Mouse (Mus musculus): ENCODE results near the gene Abhd14a. TPM values are rescaled to one million over a fixed set of nuclear protein-coding genes. Genes with fewer than 3 reads are reported as not detected.

The Abhd14a gene
- polyA plus RNA-seq, 1 experiment: 34.4 TPM

DNA sequence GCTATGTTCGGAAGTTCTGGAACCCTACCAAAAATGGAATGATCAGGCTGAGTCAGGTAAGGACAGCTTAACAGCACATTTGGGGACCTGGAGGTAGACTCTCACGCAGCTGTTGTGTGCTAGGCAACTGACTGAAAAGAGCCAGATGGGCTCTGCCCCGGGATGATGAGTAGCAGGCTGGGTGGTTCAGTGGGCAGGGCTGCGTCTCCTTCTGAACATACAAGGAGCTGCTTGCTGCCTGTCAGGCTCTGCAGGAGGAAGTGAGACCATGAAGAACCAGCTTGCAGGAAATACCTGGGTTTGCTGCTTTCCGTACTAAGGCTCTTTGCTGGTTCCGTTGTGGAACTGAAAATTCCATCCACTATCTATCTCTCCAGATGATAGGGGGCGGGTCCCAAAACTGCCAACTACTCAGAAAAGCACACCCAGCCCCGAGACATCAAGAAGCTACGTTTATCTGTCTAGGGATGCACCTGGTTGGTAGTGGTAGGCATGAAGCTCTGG lies 36.3 kb downstream of the Abhd14a start:
- TF ChIP-seq POLR2A (IDR thresholded peaks at IDR 0.05; ENCODE audit: borderline replicate concordance, extremely low read depth, low read depth, low read length) (no peak), CTCF (IDR thresholded peaks at IDR 0.05; ENCODE audit: insufficient read depth, low read length) (no peak)
- Histone ChIP-seq H3K4me3 (replicated peaks; ENCODE audit: extremely low read depth, low read depth, low read length) (no peak overlapping the region), H3K4me1 (ENCODE audit: control insufficient read depth, insufficient read depth, low read length) (no peaks in the 10 kb centered on the region)
- WGBS: 44% methylated on average over 9 of the region's 9 CpGs
- no peak for DNase-seq

DNA sequence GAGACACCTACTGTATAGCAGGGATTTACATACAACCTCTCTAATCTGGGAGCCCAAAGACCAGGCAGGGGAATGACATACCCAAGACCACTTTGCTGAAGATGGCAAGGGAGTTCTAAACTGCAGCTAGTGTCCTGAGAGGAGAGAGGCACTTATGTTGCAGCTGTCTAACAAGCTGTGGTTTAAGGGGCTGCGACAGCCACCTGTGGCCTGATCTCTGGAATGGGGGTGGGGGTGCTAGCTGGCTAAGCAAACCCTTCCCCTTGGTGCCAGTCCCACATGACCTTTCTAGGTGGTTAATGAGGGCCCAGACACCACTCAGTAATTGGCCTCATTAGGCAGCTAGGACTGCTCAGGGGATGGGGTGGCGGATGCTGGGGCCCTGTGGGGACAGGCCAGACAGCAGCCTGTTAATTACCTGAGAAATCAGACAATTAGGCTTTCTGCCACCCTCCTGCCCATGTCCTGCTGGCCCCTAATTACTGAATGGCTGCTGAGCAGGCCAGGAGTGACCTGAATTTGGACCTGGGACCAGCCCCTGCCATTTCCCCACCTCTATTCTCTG lies 37.3 kb downstream of the Abhd14a start:
- H3K4me3 ChIP-seq (replicated peaks; ENCODE audit: extremely low read depth, low read depth, low read length): no peak overlapping the region
- WGBS: 98% methylated on average over 2 of the region's 2 CpGs
- DNase-seq: no peak
- no peaks in the 10 kb centered on the region; the same call in 1 of the 2 replicates for H3K4me1 ChIP-seq (ENCODE audit: control insufficient read depth, insufficient read depth, low read length)
- TF ChIP-seq POLR2A (IDR thresholded peaks at IDR 0.05; ENCODE audit: borderline replicate concordance, extremely low read depth, low read depth, low read length): no peak

DNA sequence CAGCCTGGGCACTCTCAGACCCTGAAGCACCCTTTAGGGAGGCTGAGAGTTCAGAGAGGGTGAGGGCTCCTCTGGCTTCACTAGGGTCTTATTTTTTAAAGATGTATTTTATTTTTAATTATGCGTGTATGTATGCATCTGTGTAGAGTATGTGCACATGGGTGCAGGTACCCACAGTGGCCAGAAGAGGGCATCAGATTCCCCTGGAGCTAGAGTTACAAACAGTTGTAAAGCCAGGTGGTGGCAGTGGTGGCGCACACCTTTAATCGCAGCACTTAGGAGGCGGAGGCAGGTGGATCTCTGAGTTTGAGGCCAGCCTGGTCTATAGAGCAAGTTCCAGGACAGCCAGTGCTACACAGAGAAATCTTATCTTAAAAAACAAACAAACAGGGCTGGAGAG lies 38.4 kb downstream of the Abhd14a start:
- whole genome bisulfite sequencing: 97% methylated on average over 4 of the region's 4 CpGs
- H3K4me1 ChIP-seq (ENCODE audit: control insufficient read depth, insufficient read depth, low read length): no peaks in the 10 kb centered on the region; the same call in 1 of the 2 replicates
- DNase-seq: no peak
- H3K4me3 ChIP-seq (replicated peaks; ENCODE audit: extremely low read depth, low read depth, low read length): no peak overlapping the region
- no peak for TF ChIP-seq CTCF (IDR thresholded peaks at IDR 0.05; ENCODE audit: insufficient read depth, low read length)
- TF ChIP-seq POLR2A (IDR thresholded peaks at IDR 0.05; ENCODE audit: borderline replicate concordance, extremely low read depth, low read depth, low read length): no peak

DNA sequence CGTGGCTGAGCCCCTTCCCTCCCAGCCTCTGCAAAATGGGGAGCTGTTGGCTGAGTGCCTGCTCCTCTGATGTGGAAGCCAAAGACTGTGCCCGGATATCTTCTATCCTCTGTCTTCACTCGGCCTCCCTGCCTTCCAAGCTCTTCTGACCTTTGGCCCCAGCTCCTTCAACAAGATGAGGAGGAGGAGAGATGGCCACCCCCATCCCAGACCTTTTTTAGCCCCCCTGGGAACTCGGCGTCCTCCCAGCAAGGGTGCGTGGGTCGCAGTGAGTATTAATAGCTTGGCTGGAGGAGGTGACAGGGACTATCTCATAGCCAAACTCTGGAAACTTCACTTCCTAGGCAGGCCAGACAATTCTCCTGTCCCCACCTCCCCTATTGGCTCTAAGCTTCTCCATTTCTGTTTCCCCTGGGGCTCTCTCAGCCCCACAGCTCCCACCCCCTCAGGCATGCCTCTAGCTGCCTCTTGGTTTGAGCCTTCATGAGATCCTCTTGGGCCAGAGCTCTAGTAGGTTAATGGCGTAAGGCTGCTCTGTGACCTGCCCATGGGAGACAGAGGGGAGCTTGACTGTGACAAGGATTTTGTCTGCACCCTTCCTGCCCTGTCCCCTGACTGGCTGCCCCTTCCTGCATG lies 40.9 kb downstream of the Abhd14a start:
- Histone ChIP-seq H3K4me1 (ENCODE audit: control insufficient read depth, insufficient read depth, low read length) (no peaks in the 10 kb centered on the region; the same call in 1 of the 2 replicates), H3K4me3 (replicated peaks; ENCODE audit: extremely low read depth, low read depth, low read length) (no peak overlapping the region)
- TF ChIP-seq POLR2A (IDR thresholded peaks at IDR 0.05; ENCODE audit: borderline replicate concordance, extremely low read depth, low read depth, low read length): no peak
- TF ChIP-seq CTCF (IDR thresholded peaks at IDR 0.05; ENCODE audit: insufficient read depth, low read length): no peak
- WGBS: 46% methylated on average over 8 of the region's 8 CpGs
- no peak for DNase-seq

DNA sequence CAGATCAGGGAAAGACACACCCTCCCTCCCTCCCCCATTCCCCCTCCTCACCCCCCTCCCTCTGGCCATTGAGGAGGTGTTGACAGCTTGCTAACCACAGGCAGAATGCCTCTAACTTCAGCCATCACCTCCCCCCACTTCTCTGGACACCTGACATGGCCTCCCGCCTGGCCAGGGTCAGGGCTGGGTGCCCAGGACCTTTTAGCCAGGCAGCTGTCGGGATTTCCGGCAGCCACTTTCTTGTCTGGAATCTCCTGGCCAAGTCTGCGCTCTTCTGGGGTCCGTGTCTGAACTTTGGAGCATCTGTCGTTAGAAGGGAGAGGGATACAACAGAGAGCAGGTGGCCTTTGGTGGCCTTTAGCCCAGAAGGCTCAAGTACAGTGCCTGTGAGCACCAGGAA lies 42.2 kb downstream of the Abhd14a start:
- no peak for DNase-seq
- Histone ChIP-seq H3K4me3 (replicated peaks; ENCODE audit: extremely low read depth, low read depth, low read length) (no peak overlapping the region), H3K4me1 (ENCODE audit: control insufficient read depth, insufficient read depth, low read length) (no peaks in the 10 kb centered on the region; the same call in 1 of the 2 replicates)
- 40% methylated on average over 6 of the region's 6 CpGs for WGBS
- no peak for TF ChIP-seq CTCF (IDR thresholded peaks at IDR 0.05; ENCODE audit: insufficient read depth, low read length)
- TF ChIP-seq POLR2A (IDR thresholded peaks at IDR 0.05; ENCODE audit: borderline replicate concordance, extremely low read depth, low read depth, low read length): no peak

DNA sequence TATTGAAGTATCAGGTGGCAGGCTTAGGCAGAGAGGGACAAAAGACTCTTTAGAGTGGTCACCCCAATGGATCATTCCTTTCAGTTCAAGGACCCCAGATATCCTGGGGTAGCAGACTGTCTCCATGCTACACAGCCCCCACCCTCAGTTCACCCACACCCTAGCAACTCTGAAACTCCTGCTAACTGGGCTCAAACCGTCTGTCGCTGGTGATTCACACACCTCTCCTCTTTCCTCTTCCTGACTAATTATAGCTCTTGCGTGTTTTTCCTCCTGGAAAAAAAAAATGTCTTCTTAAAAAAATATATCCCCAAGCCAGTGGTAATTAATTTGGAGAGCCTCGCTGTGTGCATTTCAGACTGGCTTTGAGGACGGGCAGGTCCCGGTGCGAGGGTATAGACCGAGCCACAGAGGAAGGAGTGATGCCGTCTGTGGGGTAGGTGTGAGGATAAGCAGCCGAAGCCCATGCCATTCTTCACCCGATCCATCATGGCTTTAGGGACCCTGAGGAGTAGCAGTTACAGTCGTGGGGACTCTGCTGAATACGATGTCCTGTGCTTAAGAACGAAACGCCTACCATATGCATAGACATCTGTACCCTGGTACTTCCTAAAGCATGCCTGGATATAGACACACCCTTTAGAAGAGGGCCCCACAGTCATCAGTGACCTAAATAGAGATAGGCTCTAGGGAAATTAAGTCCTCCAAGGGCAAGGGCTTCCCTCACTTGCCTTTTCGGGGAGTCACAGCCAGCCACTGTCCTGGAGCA lies 44.7 kb downstream of the Abhd14a start:
- Histone ChIP-seq H3K4me1 (ENCODE audit: control insufficient read depth, insufficient read depth, low read length) (peaks cover 3% of the 10 kb centered on the region; the same call in 1 of the 2 replicates), H3K4me3 (replicated peaks; ENCODE audit: extremely low read depth, low read depth, low read length) (no peak overlapping the region)
- TF ChIP-seq CTCF (IDR thresholded peaks at IDR 0.05; ENCODE audit: insufficient read depth, low read length): no peak
- TF ChIP-seq POLR2A (IDR thresholded peaks at IDR 0.05; ENCODE audit: borderline replicate concordance, extremely low read depth, low read depth, low read length): no peak
- WGBS: 81% methylated on average over 16 of the region's 16 CpGs
- DNase-seq: no peak

DNA sequence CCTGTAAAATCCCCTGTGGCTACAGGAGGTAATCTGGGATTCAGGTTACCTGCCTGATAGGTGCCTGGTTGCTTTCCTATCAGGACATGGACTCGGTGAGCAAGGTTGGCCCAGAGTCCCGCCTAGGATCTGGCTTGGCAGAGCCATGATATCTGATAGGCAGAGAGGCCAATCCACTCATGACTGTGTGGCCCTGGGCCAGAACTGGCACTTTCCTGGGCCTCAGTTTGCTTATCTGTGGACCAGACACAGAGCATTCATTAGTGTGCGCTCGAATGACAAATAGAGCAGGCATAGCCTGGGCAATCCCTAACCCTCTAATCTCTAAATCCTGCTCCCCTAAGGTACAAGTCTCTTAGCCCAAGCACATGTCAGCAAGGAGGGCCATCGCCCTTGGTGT lies 45.3 kb downstream of the Abhd14a start:
- no peak for DNase-seq
- no peak for TF ChIP-seq POLR2A (IDR thresholded peaks at IDR 0.05; ENCODE audit: borderline replicate concordance, extremely low read depth, low read depth, low read length)
- no peak for TF ChIP-seq CTCF (IDR thresholded peaks at IDR 0.05; ENCODE audit: insufficient read depth, low read length)
- peaks cover 3% of the 10 kb centered on the region; the same call in 1 of the 2 replicates for H3K4me1 ChIP-seq (ENCODE audit: control insufficient read depth, insufficient read depth, low read length)
- 80% methylated on average over 5 of the region's 5 CpGs for WGBS
- H3K4me3 ChIP-seq (replicated peaks; ENCODE audit: extremely low read depth, low read depth, low read length): no peak overlapping the region

DNA sequence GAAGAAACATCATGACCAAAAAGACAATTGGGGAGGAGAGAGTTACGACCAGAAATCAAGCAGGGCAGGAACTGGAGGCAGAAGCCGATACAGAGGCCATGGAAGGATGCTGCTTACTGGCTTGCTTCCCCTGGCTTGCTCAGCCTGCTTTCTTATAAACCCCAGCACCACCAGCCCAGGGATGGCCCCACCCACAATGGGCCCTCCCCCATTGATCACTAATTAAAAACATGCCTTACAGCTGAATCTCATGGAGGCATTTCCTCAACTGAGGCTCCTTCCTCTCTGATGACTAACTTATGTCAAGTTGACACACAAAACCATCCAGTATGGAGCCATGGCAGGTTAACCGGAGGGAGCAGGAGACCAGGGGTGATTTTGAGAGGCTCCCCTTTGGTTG lies 47.7 kb downstream of the Abhd14a start:
- WGBS: 91% methylated on average over 3 of the region's 3 CpGs
- Histone ChIP-seq H3K4me3 (replicated peaks; ENCODE audit: extremely low read depth, low read depth, low read length) (no peak overlapping the region), H3K4me1 (ENCODE audit: control insufficient read depth, insufficient read depth, low read length) (0 out of 2 replicates have a peak, but pooled peaks cover 3% of the 10 kb centered on the region)
- TF ChIP-seq POLR2A (IDR thresholded peaks at IDR 0.05; ENCODE audit: borderline replicate concordance, extremely low read depth, low read depth, low read length) (no peak), CTCF (IDR thresholded peaks at IDR 0.05; ENCODE audit: insufficient read depth, low read length) (no peak)
- no peak for DNase-seq

DNA sequence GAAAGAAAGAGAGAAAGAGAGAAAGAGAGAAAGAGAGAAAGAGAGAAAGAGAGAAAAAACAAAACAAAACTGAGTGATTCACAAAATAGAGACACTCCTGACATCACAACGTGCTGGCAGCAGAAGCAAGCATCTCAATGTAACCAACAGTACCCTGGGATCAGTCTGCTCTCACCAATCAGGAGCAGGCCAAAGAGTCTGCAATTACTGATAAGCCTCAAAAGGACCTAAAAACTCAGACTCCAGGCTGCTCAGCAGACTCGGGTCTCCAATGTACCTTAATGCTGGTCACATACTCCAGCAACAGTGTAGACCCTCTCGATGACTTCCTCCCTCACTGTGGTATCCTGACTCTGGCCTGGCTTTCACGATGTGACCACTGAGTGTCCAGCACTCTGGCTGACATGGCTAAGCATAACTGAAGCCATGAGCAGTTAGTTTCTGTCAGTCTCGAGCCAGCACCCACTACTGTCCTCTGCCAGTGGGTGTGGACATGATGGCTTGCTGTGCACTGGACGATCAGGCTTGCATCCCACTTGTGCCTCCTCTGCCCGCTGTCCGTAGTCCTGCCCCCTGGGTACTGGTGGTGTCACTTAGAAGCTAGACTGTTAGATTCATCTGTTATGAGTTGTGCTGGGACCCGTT lies 48.7 kb downstream of the Abhd14a start:
- Histone ChIP-seq H3K4me3 (replicated peaks; ENCODE audit: extremely low read depth, low read depth, low read length) (no peak overlapping the region), H3K4me1 (ENCODE audit: control insufficient read depth, insufficient read depth, low read length) (0 out of 2 replicates have a peak, but pooled peaks cover 7% of the 10 kb centered on the region)
- no peak for TF ChIP-seq POLR2A (IDR thresholded peaks at IDR 0.05; ENCODE audit: borderline replicate concordance, extremely low read depth, low read depth, low read length)
- TF ChIP-seq CTCF (IDR thresholded peaks at IDR 0.05; ENCODE audit: insufficient read depth, low read length): no peak
- no peak for DNase-seq
- 65% methylated on average over 9 of the region's 9 CpGs for WGBS
